Mouse (Mus musculus): ENCODE data around the gene Ier3. TPM values are rescaled to one million over a fixed set of nuclear protein-coding genes. Genes with fewer than 3 reads are reported as not detected.
A peak's percentile ranks its signal among the peaks of the same experiment; 100 is the strongest.

Gene Ier3
- polyA plus RNA-seq, 1 experiment from 2014 or later, result 205 TPM

DNA sequence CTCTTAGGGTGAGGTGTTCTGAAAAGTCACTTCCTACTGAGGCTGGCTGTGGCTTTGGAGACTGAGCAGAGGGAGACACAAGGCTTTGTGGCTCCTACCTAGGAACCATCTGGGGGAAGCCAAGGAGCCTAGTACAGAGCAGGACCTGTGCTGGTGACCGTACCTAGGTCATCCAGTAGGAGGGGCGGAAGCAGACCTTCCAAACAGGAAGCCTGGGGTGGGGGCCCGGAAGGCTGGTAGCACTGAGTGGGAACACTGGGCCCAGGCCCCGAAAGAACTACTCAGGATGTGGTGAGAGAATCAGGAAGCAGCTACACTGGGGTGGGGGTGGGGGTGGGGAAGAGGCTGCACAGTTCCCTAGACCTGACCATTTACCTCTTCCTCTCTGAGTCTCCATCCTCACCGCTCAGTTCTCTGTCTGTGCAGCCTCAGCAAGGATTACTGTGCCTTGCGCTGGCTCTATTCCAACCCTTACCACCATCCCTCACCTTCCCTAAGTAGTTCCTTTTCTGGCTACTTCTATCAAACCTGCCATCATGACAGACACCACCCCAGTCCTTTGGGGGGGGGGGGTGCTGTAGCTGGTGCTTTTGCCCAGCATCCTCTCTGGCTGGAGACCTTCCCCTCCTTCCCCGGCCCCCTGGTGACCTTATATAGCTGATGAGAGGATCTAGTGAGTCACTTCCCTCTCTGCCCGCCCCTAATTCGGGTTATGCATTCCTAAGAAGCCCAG is 48.8 kb downstream of the Ier3 start:
- Histone ChIP-seq H3K4me1 (ENCODE audit: insufficient read depth, low read depth, low read length) (peaks cover 2% of the 10 kb centered on the region; the same call in 1 of the 2 replicates), H3K27me3 (replicated peaks; ENCODE audit: insufficient read depth, low read length) (no peaks in the 10 kb centered on the region), H3K9me3 (ENCODE audit: low read length) (no peaks in the 10 kb centered on the region), H3K27ac (ENCODE audit: low read length) (peak overlapping the region; percentile 90), H3K4me3 (ENCODE audit: low read depth, low read length) (peak overlapping the region; percentile 51), H3K36me3 (ENCODE audit: insufficient read depth, low read length) (no peaks in the 10 kb centered on the region), H3K9ac (replicated peaks; ENCODE audit: low read depth) (peak overlapping the region; percentile 38; the same call in 1 of the 2 replicates), H3K4me2 (replicated peaks; ENCODE audit: low read depth, low read length) (peak overlapping the region; percentile 88)
- 21% methylated on average over 9 of the region's 9 CpGs for WGBS
- DNase-seq (ENCODE audit: low spot score) (peak; percentile 83), ATAC-seq (peak; percentile 72)
- peak; percentile 47 for TF ChIP-seq EP300 (IDR thresholded peaks at IDR 0.05)
- TF ChIP-seq CTCF (IDR thresholded peaks at IDR 0.05), result peak; percentile 11; the same call in 1 of the 2 replicates

GRCm38 (mm10) chr17:35870884-35871696 is 49.6 kb downstream of the Ier3 start:
- peak; percentile 29 for DNase-seq (ENCODE audit: low spot score)

More at GRCm38 (mm10) chr17:35870884-35871696, 49.6 kb downstream of the Ier3 start:
- Histone ChIP-seq H3K36me3 (ENCODE audit: insufficient read depth, low read length) (no peaks in the 10 kb centered on the region), H3K27me3 (replicated peaks; ENCODE audit: insufficient read depth, low read length) (no peaks in the 10 kb centered on the region), H3K4me1 (ENCODE audit: insufficient read depth, low read depth, low read length) (peaks cover 2% of the 10 kb centered on the region; the same call in 1 of the 2 replicates), H3K4me3 (ENCODE audit: low read depth, low read length) (peak overlapping the region; percentile 26), H3K27ac (ENCODE audit: low read length) (peak overlapping the region; percentile 90), H3K9me3 (ENCODE audit: low read length) (no peaks in the 10 kb centered on the region), H3K4me2 (replicated peaks; ENCODE audit: low read depth, low read length) (peak overlapping the region; percentile 88), H3K9ac (replicated peaks; ENCODE audit: low read depth) (no peak overlapping the region)
- TF ChIP-seq EP300 (IDR thresholded peaks at IDR 0.05) (peak; percentile 48), CTCF (IDR thresholded peaks at IDR 0.05) (peak; percentile 76)
- no peak for ATAC-seq
- WGBS, result 58% methylated on average over 8 of the region's 8 CpGs

Small RNAs within 50 kb of the gene (microRNA-seq; reads per million reads assigned to microRNA genes)
- gene Gm28033, result 2.2 reads per million

Other genes starting within 250 kb of the Ier3 start
- gene Sfta2, start 220.1 kb upstream of the Ier3 start, polyA plus RNA-seq (2015; fragmentation: Nextera tagmentation; extraction: Ambion mirVana), result 483 and 564 TPM in 2 replicates
- gene Gm9573, start 195.0 kb upstream of the Ier3 start, polyA plus RNA-seq (2015; fragmentation: Nextera tagmentation; extraction: Ambion mirVana), result not detected in 2 replicates
- gene Mucl3, start 178.0 kb upstream of the Ier3 start, polyA plus RNA-seq (2015; fragmentation: Nextera tagmentation; extraction: Ambion mirVana), result 1.1 and 1.7 TPM in 2 replicates
- gene Vars2, start 154.1 kb upstream of the Ier3 start, polyA plus RNA-seq (2015; fragmentation: Nextera tagmentation; extraction: Ambion mirVana), result 11.4 and 15.2 TPM in 2 replicates
- gene Gtf2h4, start 147.9 kb upstream of the Ier3 start, polyA plus RNA-seq (2015; fragmentation: Nextera tagmentation; extraction: Ambion mirVana), result 19.2 and 21.4 TPM in 2 replicates
- 64.2 and 79.3 TPM in 2 replicates for gene Ddr1, start 117.1 kb upstream of the Ier3 start, polyA plus RNA-seq (2015; fragmentation: Nextera tagmentation; extraction: Ambion mirVana)
- gene Flot1, start 1.5 kb downstream of the Ier3 start, polyA plus RNA-seq (2015; fragmentation: Nextera tagmentation; extraction: Ambion mirVana), result 106 and 117 TPM in 2 replicates
- 292 and 298 TPM in 2 replicates for gene Tubb5, start 16.6 kb downstream of the Ier3 start, polyA plus RNA-seq (2015; fragmentation: Nextera tagmentation; extraction: Ambion mirVana)
- gene Mdc1, start 19.8 kb downstream of the Ier3 start, polyA plus RNA-seq (2015; fragmentation: Nextera tagmentation; extraction: Ambion mirVana), result 2.8 and 3.1 TPM in 2 replicates
- gene Nrm, start 39.6 kb downstream of the Ier3 start, polyA plus RNA-seq (2015; fragmentation: Nextera tagmentation; extraction: Ambion mirVana), result 21.4 and 22.9 TPM in 2 replicates
- gene Ppp1r18, start 43.9 kb downstream of the Ier3 start, polyA plus RNA-seq (2015; fragmentation: Nextera tagmentation; extraction: Ambion mirVana), result 23.4 and 25.4 TPM in 2 replicates
- 22.3 and 25.8 TPM in 2 replicates for gene Dhx16, start 58.1 kb downstream of the Ier3 start, polyA plus RNA-seq (2015; fragmentation: Nextera tagmentation; extraction: Ambion mirVana)
- 15.9 and 18.5 TPM in 2 replicates for gene 2310061I04Rik, start 75.7 kb downstream of the Ier3 start, polyA plus RNA-seq (2015; fragmentation: Nextera tagmentation; extraction: Ambion mirVana)
- gene Atat1, start 88.4 kb downstream of the Ier3 start, polyA plus RNA-seq (2015; fragmentation: Nextera tagmentation; extraction: Ambion mirVana), result 19.3 and 24.6 TPM in 2 replicates
- 40.7 and 44.8 TPM in 2 replicates for gene Mrps18b, start 94.7 kb downstream of the Ier3 start, polyA plus RNA-seq (2015; fragmentation: Nextera tagmentation; extraction: Ambion mirVana)
- 21.4 and 23.5 TPM in 2 replicates for gene Ppp1r10, start 94.8 kb downstream of the Ier3 start, polyA plus RNA-seq (2015; fragmentation: Nextera tagmentation; extraction: Ambion mirVana)
- gene Abcf1, start 148.1 kb downstream of the Ier3 start, polyA plus RNA-seq (2015; fragmentation: Nextera tagmentation; extraction: Ambion mirVana), result 61.2 and 67.8 TPM in 2 replicates
- gene Gnl1, start 158.2 kb downstream of the Ier3 start, polyA plus RNA-seq (2015; fragmentation: Nextera tagmentation; extraction: Ambion mirVana), result 29.6 and 32.1 TPM in 2 replicates
- 12.6 and 12.9 TPM in 2 replicates for gene Prr3, start 158.6 kb downstream of the Ier3 start, polyA plus RNA-seq (2015; fragmentation: Nextera tagmentation; extraction: Ambion mirVana)
- gene H2-T24, start 198.9 kb downstream of the Ier3 start, polyA plus RNA-seq (2015; fragmentation: Nextera tagmentation; extraction: Ambion mirVana), result 2.7 and 3.7 TPM in 2 replicates
- gene H2-T23, start 211.2 kb downstream of the Ier3 start, polyA plus RNA-seq (2015; fragmentation: Nextera tagmentation; extraction: Ambion mirVana), result 50.4 and 53.1 TPM in 2 replicates
- gene H2-T22, start 221.1 kb downstream of the Ier3 start, polyA plus RNA-seq (2015; fragmentation: Nextera tagmentation; extraction: Ambion mirVana), result 23.9 and 24.4 TPM in 2 replicates
- not detected in 2 replicates for gene Gm6034, start 221.3 kb downstream of the Ier3 start, polyA plus RNA-seq (2015; fragmentation: Nextera tagmentation; extraction: Ambion mirVana)
- gene Gm11127, start 236.7 kb downstream of the Ier3 start, polyA plus RNA-seq (2015; fragmentation: Nextera tagmentation; extraction: Ambion mirVana), result not detected in 2 replicates

All from lung, postnatal 0 days (tissue).